Mouse (Mus musculus): ENCODE data around the gene Catsperz. TPM values are rescaled to one million over a fixed set of nuclear protein-coding genes. Genes with fewer than 3 reads are reported as not detected.

Gene Catsperz
- total RNA-seq, 1 experiment, result 14.9 TPM

- in situ Hi-C loops (cut with MboI; ENCODE audit: low sequenced_read_pairs in 2 of 2, unreplicated experiment in 2 of 2), result no loop called here
- H3K9me3 ChIP-seq (ENCODE audit: control insufficient read depth, insufficient read depth, low read depth, low read length), result no peaks in the 10 kb centered on the region
Measured at GRCm38 (mm10) chr19:6968491-6969271, 43.5 kb upstream of the Catsperz start.

GRCm38 (mm10) chr19:6956461-6956860, 31.3 kb upstream of the Catsperz start:
- TF ChIP-seq CHD2 (IDR thresholded peaks at IDR 0.05; ENCODE audit: low read depth, low read length) (no peak), HCFC1 (IDR thresholded peaks at IDR 0.05; ENCODE audit: borderline replicate concordance, insufficient read depth, low read length) (no peak), MAFK (IDR thresholded peaks at IDR 0.05; ENCODE audit: insufficient read depth, low read depth, low read length) (no peak), ZC3H11A (IDR thresholded peaks at IDR 0.05; ENCODE audit: borderline replicate concordance, low read depth, low read length) (no peak), ZNF384 (IDR thresholded peaks at IDR 0.05; ENCODE audit: low read depth, low read length) (no peak)
- Histone ChIP-seq H3K4me1 (ENCODE audit: control insufficient read depth in 2 of 2, insufficient read depth in 2 of 2, low read length in 2 of 2, poor library complexity in 1 of 2) (peaks cover 0 to 12% of the 10 kb centered on the region in 2 experiments; a peak in 2 of 4 replicates), H3K9ac (ENCODE audit: insufficient read depth, low read depth, low read length, poor library complexity, severe bottlenecking) (no peak overlapping the region), H3K9me3 (ENCODE audit: control insufficient read depth, insufficient read depth, low read depth, low read length) (no peaks in the 10 kb centered on the region), H3K36me3 (ENCODE audit: control insufficient read depth, insufficient read depth, low read length, poor library complexity, severe bottlenecking) (peaks cover 63% of the 10 kb centered on the region), H3K4me3 (ENCODE audit: insufficient read depth in 1 of 2, low read depth in 1 of 2, low read length in 2 of 2, poor library complexity in 1 of 2, severe bottlenecking in 1 of 2) (no peak overlapping the region), H3K27ac (ENCODE audit: insufficient read depth, low read depth, low read length, poor library complexity, severe bottlenecking) (no peak overlapping the region)
- in situ Hi-C loops (cut with MboI; ENCODE audit: low sequenced_read_pairs in 2 of 2, unreplicated experiment in 2 of 2), result no loop called here
- DNase-seq (ENCODE audit: low read depth, low spot score), result no peak

More at GRCm38 (mm10) chr19:6968491-6969271, 43.5 kb upstream of the Catsperz start:
- Histone ChIP-seq H3K36me3 (ENCODE audit: control insufficient read depth, insufficient read depth, low read length, poor library complexity, severe bottlenecking) (peaks cover 27% of the 10 kb centered on the region), H3K4me3 (ENCODE audit: insufficient read depth in 1 of 2, low read depth in 1 of 2, low read length in 2 of 2, poor library complexity in 1 of 2, severe bottlenecking in 1 of 2) (peak overlapping the region; percentile 74 to 87), H3K27ac (ENCODE audit: insufficient read depth, low read depth, low read length, poor library complexity, severe bottlenecking) (no peak overlapping the region), H3K4me1 (ENCODE audit: control insufficient read depth in 2 of 2, insufficient read depth in 2 of 2, low read length in 2 of 2, poor library complexity in 1 of 2) (peaks cover 9 to 38% of the 10 kb centered on the region in 2 experiments; a peak in 3 of 4 replicates), H3K9ac (ENCODE audit: insufficient read depth, low read depth, low read length, poor library complexity, severe bottlenecking) (peak overlapping the region; percentile 72; the same call in 1 of the 2 replicates)
- no peak for DNase-seq (ENCODE audit: low read depth, low spot score)
- TF ChIP-seq CHD2 (IDR thresholded peaks at IDR 0.05; ENCODE audit: low read depth, low read length) (no peak), HCFC1 (IDR thresholded peaks at IDR 0.05; ENCODE audit: borderline replicate concordance, insufficient read depth, low read length) (no peak)

- no peak overlapping the region for H3K9ac ChIP-seq (ENCODE audit: insufficient read depth, low read depth, low read length, poor library complexity, severe bottlenecking)
- no peak for DNase-seq (ENCODE audit: low read depth, low spot score)
- H3K27ac ChIP-seq (ENCODE audit: insufficient read depth, low read depth, low read length, poor library complexity, severe bottlenecking), result no peak overlapping the region
- H3K9me3 ChIP-seq (ENCODE audit: control insufficient read depth, insufficient read depth, low read depth, low read length), result no peaks in the 10 kb centered on the region
- peaks cover 60% of the 10 kb centered on the region for H3K36me3 ChIP-seq (ENCODE audit: control insufficient read depth, insufficient read depth, low read length, poor library complexity, severe bottlenecking)
- H3K4me3 ChIP-seq (ENCODE audit: insufficient read depth in 1 of 2, low read depth in 1 of 2, low read length in 2 of 2, poor library complexity in 1 of 2, severe bottlenecking in 1 of 2), result no peak overlapping the region
- in situ Hi-C loops (cut with MboI; ENCODE audit: low sequenced_read_pairs in 2 of 2, unreplicated experiment in 2 of 2), result no loop called here
- TF ChIP-seq ZNF384 (IDR thresholded peaks at IDR 0.05; ENCODE audit: low read depth, low read length), result no peak
- no peak for TF ChIP-seq MAFK (IDR thresholded peaks at IDR 0.05; ENCODE audit: insufficient read depth, low read depth, low read length)
- TF ChIP-seq ZC3H11A (IDR thresholded peaks at IDR 0.05; ENCODE audit: borderline replicate concordance, low read depth, low read length), result no peak
- TF ChIP-seq CHD2 (IDR thresholded peaks at IDR 0.05; ENCODE audit: low read depth, low read length), result no peak
- no peak for TF ChIP-seq HCFC1 (IDR thresholded peaks at IDR 0.05; ENCODE audit: borderline replicate concordance, insufficient read depth, low read length)
- peaks cover 0 to 12% of the 10 kb centered on the region in 2 experiments; a peak in 2 of 4 replicates for H3K4me1 ChIP-seq (ENCODE audit: control insufficient read depth in 2 of 2, insufficient read depth in 2 of 2, low read length in 2 of 2, poor library complexity in 1 of 2)
Measured at GRCm38 (mm10) chr19:6955424-6955823, 30.2 kb upstream of the Catsperz start.

GRCm38 (mm10) chr19:6954046-6954445, 28.9 kb upstream of the Catsperz start:
- in situ Hi-C loops (cut with MboI; ENCODE audit: low sequenced_read_pairs in 2 of 2, unreplicated experiment in 2 of 2), result no loop called here
- Histone ChIP-seq H3K9me3 (ENCODE audit: control insufficient read depth, insufficient read depth, low read depth, low read length) (no peaks in the 10 kb centered on the region), H3K36me3 (ENCODE audit: control insufficient read depth, insufficient read depth, low read length, poor library complexity, severe bottlenecking) (peaks cover 47% of the 10 kb centered on the region), H3K4me1 (ENCODE audit: control insufficient read depth in 2 of 2, insufficient read depth in 2 of 2, low read length in 2 of 2, poor library complexity in 1 of 2) (peaks cover 0 to 17% of the 10 kb centered on the region in 2 experiments; a peak in 2 of 4 replicates), H3K4me3 (ENCODE audit: insufficient read depth in 1 of 2, low read depth in 1 of 2, low read length in 2 of 2, poor library complexity in 1 of 2, severe bottlenecking in 1 of 2) (no peak overlapping the region), H3K27ac (ENCODE audit: insufficient read depth, low read depth, low read length, poor library complexity, severe bottlenecking) (no peak overlapping the region), H3K9ac (ENCODE audit: insufficient read depth, low read depth, low read length, poor library complexity, severe bottlenecking) (no peak overlapping the region)
- DNase-seq (ENCODE audit: low read depth, low spot score), result no peak
- TF ChIP-seq MAFK (IDR thresholded peaks at IDR 0.05; ENCODE audit: insufficient read depth, low read depth, low read length), result no peak
- no peak for TF ChIP-seq HCFC1 (IDR thresholded peaks at IDR 0.05; ENCODE audit: borderline replicate concordance, insufficient read depth, low read length)
- no peak for TF ChIP-seq ZC3H11A (IDR thresholded peaks at IDR 0.05; ENCODE audit: borderline replicate concordance, low read depth, low read length)
- TF ChIP-seq CHD2 (IDR thresholded peaks at IDR 0.05; ENCODE audit: low read depth, low read length), result no peak
- no peak for TF ChIP-seq ZNF384 (IDR thresholded peaks at IDR 0.05; ENCODE audit: low read depth, low read length)

Measured in ES-E14 (cell line).